Mouse (Mus musculus) lung, embryonic 14.5 days (tissue): ENCODE data around the gene Tnfaip8l2. TPM values are rescaled to one million over a fixed set of nuclear protein-coding genes. Genes with fewer than 3 reads are reported as not detected.

ENCODE experiments used
- ATAC-seq: fragments of 200-750 bp; cut with Nextera tagmentation; 2 replicates; pipeline ENCODE4 v1.8.0; 2017; ENCODE audit warnings: mild to moderate bottlenecking, moderate TSS enrichment, moderate library complexity; ENCODE audit not compliant: insufficient read depth
- DNase-seq: peaks from one replicate; pipeline ENCODE4 v3.0.0-alpha.2; 2015
- H3K27ac ChIP-seq: fragments of 300-500 bp; sonication (generic); 2 replicates; pipeline ENCODE4 v1.5.1; 2014; ENCODE audit warnings: low read depth, mild to moderate bottlenecking, moderate library complexity
- H3K27me3 ChIP-seq: fragments of 300-500 bp; sonication (generic); 2 replicates; pipeline ENCODE4 v1.6.1; 2014; ENCODE audit warnings: low read length, control low read depth; ENCODE audit not compliant: insufficient read depth
- H3K36me3 ChIP-seq: fragments of 300-500 bp; sonication (generic); 2 replicates; pipeline ENCODE4 v1.6.1; 2014; ENCODE audit warnings: control low read depth; ENCODE audit not compliant: insufficient read depth
- H3K4me1 ChIP-seq: fragments of 300-500 bp; sonication (generic); 2 replicates; pipeline ENCODE4 v1.6.1; 2014; ENCODE audit warnings: antibody characterized with exemption, control low read depth; ENCODE audit not compliant: insufficient read depth
- H3K4me2 ChIP-seq: fragments of 300-500 bp; sonication (generic); 2 replicates; pipeline ENCODE4 v1.6.1; 2014; ENCODE audit warnings: mild to moderate bottlenecking
- H3K4me3 ChIP-seq: fragments of 300-500 bp; sonication (generic); 2 replicates; pipeline ENCODE4 v1.5.1; 2014; ENCODE audit warnings: low read depth, low read length
- H3K9ac ChIP-seq: fragments of 300-500 bp; sonication (generic); 2 replicates; pipeline ENCODE4 v1.6.1; 2014
- H3K9me3 ChIP-seq: fragments of 300-500 bp; sonication (generic); 2 replicates; pipeline ENCODE4 v1.6.1; 2016; ENCODE audit warnings: low read depth, low read length, control low read depth
- CTCF ChIP-seq: IDR thresholded peaks from 2 replicates; pipeline ENCODE4 v1.5.1; 2016; ENCODE audit warnings: antibody characterized with exemption, low read depth
- WGBS: fragments of 180-500 bp; shearing (Covaris S2); extraction: QIAGEN DNeasy Blood & Tissue Kit; methylation state at CpG from one replicate; pipeline ENCODE4 v1.1.7; 2014; 5-methylcytosine and 5-hydroxymethylcytosine counted together
- microRNA-seq: library from miRNA; unstranded; fragments of <30 nt; microRNA quantifications from one replicate; pipeline ENCODE4, GENCODE M21; 2016; ENCODE audit warnings: borderline number of aligned reads
- polyA plus RNA-seq: library from polyadenylated mRNA; unstranded; fragments of >200 nt; fragmentation: Nextera tagmentation; extraction: Ambion mirVana; gene quantifications from 2 replicates; pipeline ENCODE4 v1.2.1, GENCODE M21; 2014

Tnfaip8l2 gene
- polyA plus RNA-seq, 1 experiment from 2014 or later, result 3.2 TPM

DNA sequence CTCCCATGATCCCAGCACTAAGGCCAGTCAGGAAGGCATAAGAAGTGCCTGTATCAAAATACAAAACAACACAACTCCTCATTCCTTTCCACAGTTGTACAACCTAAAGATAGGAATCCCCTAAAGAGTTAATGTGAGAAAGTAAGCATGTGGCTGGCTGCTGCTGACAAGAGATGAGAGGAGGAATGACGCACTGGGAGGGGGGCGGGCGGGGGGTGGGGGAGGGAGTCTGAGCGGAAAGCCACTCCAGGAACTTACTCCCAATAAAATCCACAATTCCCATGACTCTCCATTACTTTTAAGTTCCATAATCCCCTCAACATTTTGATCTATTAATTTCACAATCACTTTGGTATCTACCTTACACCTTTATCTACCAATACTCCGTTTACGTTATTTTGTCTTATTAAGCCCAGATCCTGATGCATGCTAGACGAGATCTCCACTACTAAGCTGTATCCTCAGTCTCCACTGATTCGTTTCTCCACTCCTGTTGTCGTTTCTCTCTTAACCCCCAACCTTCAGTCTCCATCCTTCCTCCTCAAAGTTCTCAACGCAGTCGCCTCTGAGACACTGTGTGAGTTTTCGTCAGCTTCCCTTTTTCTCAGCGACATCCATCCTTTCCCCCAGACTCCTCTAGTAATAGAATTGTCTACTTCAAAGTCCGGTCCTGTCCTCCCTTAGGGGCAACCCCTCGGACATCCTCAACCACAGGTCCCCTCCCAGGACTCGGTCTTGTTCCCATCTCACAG, 36.4 kb downstream of the Tnfaip8l2 start:
- WGBS, result under 1% methylated on average over 16 of the region's 16 CpGs
- peak overlapping the region; percentile 80 for H3K27ac ChIP-seq
- H3K9me3 ChIP-seq, result no peaks in the 10 kb centered on the region
- H3K4me1 ChIP-seq, result no peaks in the 10 kb centered on the region
- H3K4me2 ChIP-seq, result peak overlapping the region; percentile 79
- H3K27me3 ChIP-seq, result no peaks in the 10 kb centered on the region
- no peak for TF ChIP-seq CTCF
- H3K9ac ChIP-seq, result peak overlapping the region; percentile 83
- peak; percentile 12 for DNase-seq
- no peak; the same call in 1 of the 2 replicates for ATAC-seq
- H3K4me3 ChIP-seq, result peak overlapping the region; percentile 74
- H3K36me3 ChIP-seq, result peaks cover 4% of the 10 kb centered on the region

- Histone ChIP-seq H3K9me3 (no peaks in the 10 kb centered on the region), H3K4me2 (peak overlapping the region; percentile 79), H3K4me1 (no peaks in the 10 kb centered on the region), H3K36me3 (peaks cover 4% of the 10 kb centered on the region), H3K27me3 (no peaks in the 10 kb centered on the region), H3K9ac (peak overlapping the region; percentile 83), H3K4me3 (peak overlapping the region; percentile 74), H3K27ac (no peak overlapping the region)
- WGBS, result 33% methylated on average over 4 of the region's 4 CpGs
- DNase-seq (no peak), ATAC-seq (no peak)
- no peak for TF ChIP-seq CTCF
Measured at GRCm38 (mm10) chr3:95105121-95105520, 37.0 kb downstream of the Tnfaip8l2 start.

- Histone ChIP-seq H3K4me2 (no peak overlapping the region), H3K27ac (no peak overlapping the region), H3K9ac (no peak overlapping the region), H3K36me3 (peaks cover 18% of the 10 kb centered on the region), H3K4me1 (no peaks in the 10 kb centered on the region), H3K9me3 (no peaks in the 10 kb centered on the region), H3K4me3 (no peak overlapping the region), H3K27me3 (no peaks in the 10 kb centered on the region)
- TF ChIP-seq CTCF, result no peak
- ATAC-seq (no peak), DNase-seq (no peak)
- WGBS, result 37% methylated on average over 2 of the region's 2 CpGs
Measured at GRCm38 (mm10) chr3:95100854-95101253, 41.3 kb downstream of the Tnfaip8l2 start.

Small RNA genes lying within 50 kb of the gene (microRNA-seq; reads per million reads assigned to microRNA genes)
- gene Mir8099-1, result not detected

Other genes starting within 250 kb of the Tnfaip8l2 start
- 99.1 and 103 TPM in 2 replicates for gene Selenbp1, start 209.3 kb downstream of the Tnfaip8l2 start, polyA plus RNA-seq
- 11.8 and 13.1 TPM in 2 replicates for gene Rfx5, start 188.3 kb downstream of the Tnfaip8l2 start, polyA plus RNA-seq
- 24.7 and 25.9 TPM in 2 replicates for gene Pi4kb, start 167.6 kb downstream of the Tnfaip8l2 start, polyA plus RNA-seq
- gene Zfp687, start 126.9 kb downstream of the Tnfaip8l2 start, polyA plus RNA-seq, result 28.1 and 31.7 TPM in 2 replicates
- gene Psmd4, start 99.7 kb downstream of the Tnfaip8l2 start, polyA plus RNA-seq, result 236 and 250 TPM in 2 replicates
- 12.2 and 13.6 TPM in 2 replicates for gene Pip5k1a, start 35.4 kb downstream of the Tnfaip8l2 start, polyA plus RNA-seq
- 167 and 170 TPM in 2 replicates for gene Vps72, start 31.3 kb downstream of the Tnfaip8l2 start, polyA plus RNA-seq
- gene Tmod4, start 17.9 kb downstream of the Tnfaip8l2 start, polyA plus RNA-seq, result 1.2 and 1.9 TPM in 2 replicates
- gene Scnm1, start 8.3 kb downstream of the Tnfaip8l2 start, polyA plus RNA-seq, result 62.7 and 67.9 TPM in 2 replicates
- 8.2 and 9.4 TPM in 2 replicates for gene Lysmd1, start 8.3 kb downstream of the Tnfaip8l2 start, polyA plus RNA-seq
- gene Sema6c, start 18.1 kb upstream of the Tnfaip8l2 start, polyA plus RNA-seq, result 3.7 and 5.4 TPM in 2 replicates
- 13.4 and 14.4 TPM in 2 replicates for gene Gabpb2, start 75.6 kb upstream of the Tnfaip8l2 start, polyA plus RNA-seq
- gene Cdc42se1, start 86.4 kb upstream of the Tnfaip8l2 start, polyA plus RNA-seq, result 127 and 131 TPM in 2 replicates
- 15.1 and 16.1 TPM in 2 replicates for gene Mllt11, start 89.8 kb upstream of the Tnfaip8l2 start, polyA plus RNA-seq
- gene Gm128, start 99.2 kb upstream of the Tnfaip8l2 start, polyA plus RNA-seq, result 0.39 and 0.67 TPM in 2 replicates
- 5.0 and 6.1 TPM in 2 replicates for gene Bnipl, start 108.8 kb upstream of the Tnfaip8l2 start, polyA plus RNA-seq
- gene Mindy1, start 139.0 kb upstream of the Tnfaip8l2 start, polyA plus RNA-seq, result 36.5 and 40.0 TPM in 2 replicates
- 20.0 and 23.5 TPM in 2 replicates for gene Prune1, start 139.7 kb upstream of the Tnfaip8l2 start, polyA plus RNA-seq
- 1.8 and 2.0 TPM in 2 replicates for gene Anxa9, start 164.8 kb upstream of the Tnfaip8l2 start, polyA plus RNA-seq
- 170 and 185 TPM in 2 replicates for gene Cers2, start 172.4 kb upstream of the Tnfaip8l2 start, polyA plus RNA-seq
- 50.7 and 52.0 TPM in 2 replicates for gene Setdb1, start 214.8 kb upstream of the Tnfaip8l2 start, polyA plus RNA-seq